Mouse (Mus musculus): ENCODE data around the gene Hist1h3e.

DNA sequence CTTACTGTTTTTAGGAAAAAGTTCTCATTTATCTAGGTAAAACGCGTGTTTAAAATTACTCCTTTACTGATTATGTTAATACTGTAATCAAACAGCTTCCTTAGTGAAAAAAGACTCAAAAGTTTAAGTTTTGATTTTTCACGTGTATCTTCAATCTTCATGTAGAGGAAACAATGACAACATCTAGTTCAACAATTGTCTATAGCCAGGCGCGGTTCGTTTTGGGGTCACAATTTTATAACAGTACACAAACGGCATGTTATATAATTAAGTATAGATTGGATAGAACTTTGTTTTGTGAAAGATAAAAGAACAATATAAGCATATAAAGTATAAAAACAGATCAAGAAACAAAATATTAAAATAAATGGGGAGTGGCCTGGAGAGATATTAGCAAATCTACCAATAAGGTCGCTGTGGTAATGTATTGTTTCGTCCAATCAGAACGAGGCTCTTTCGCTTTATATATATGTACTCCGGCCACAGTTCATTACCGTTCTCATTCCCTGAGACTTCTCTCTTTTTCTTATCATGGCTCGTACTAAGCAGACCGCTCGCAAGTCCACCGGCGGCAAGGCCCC, 13.2 kb upstream of the Hist1h3e start, which contains the start of gene Hist1h3d:
- TF ChIP-seq CTCF (IDR thresholded peaks at IDR 0.05; ENCODE audit: low read depth) (no peak), EP300 (IDR thresholded peaks at IDR 0.05; ENCODE audit: low read depth) (peak; percentile 68)
